Mouse (Mus musculus): ENCODE results near the gene Klf2. TPM values are rescaled to one million over a fixed set of nuclear protein-coding genes. Genes with fewer than 3 reads are reported as not detected.
A peak's percentile ranks its signal among the peaks of the same experiment; 100 is the strongest.

Gene Klf2
- polyA plus RNA-seq, 1 experiment from 2014 or later, result 6.9 TPM

GRCm38 (mm10) chr8:72321635-72322441, 3.0 kb downstream of the Klf2 start:
- Histone ChIP-seq H3K4me2 (ENCODE audit: low read length) (peak overlapping the region; percentile 11; the same call in 1 of the 2 replicates), H3K27ac (ENCODE audit: low read depth) (no peak overlapping the region), H3K9me3 (ENCODE audit: control insufficient read depth, low read length) (no peaks in the 10 kb centered on the region), H3K9ac (ENCODE audit: low read length) (no peak overlapping the region), H3K36me3 (ENCODE audit: control insufficient read depth, insufficient read depth, low read length) (no peaks in the 10 kb centered on the region), H3K27me3 (replicated peaks; ENCODE audit: control insufficient read depth, insufficient read depth, low read length) (peaks cover 37% of the 10 kb centered on the region), H3K4me3 (ENCODE audit: low read depth, low read length) (no peak overlapping the region), H3K4me1 (replicated peaks; ENCODE audit: control insufficient read depth, insufficient read depth, low read length) (no peaks in the 10 kb centered on the region; the same call in 1 of the 2 replicates)
- DNase-seq (ENCODE audit: low spot score) (no peak), ATAC-seq (replicated peaks; ENCODE audit: low FRiP score, low TSS enrichment, low read depth) (no peak)
- 89% methylated on average over 20 of the region's 20 CpGs for WGBS

DNA sequence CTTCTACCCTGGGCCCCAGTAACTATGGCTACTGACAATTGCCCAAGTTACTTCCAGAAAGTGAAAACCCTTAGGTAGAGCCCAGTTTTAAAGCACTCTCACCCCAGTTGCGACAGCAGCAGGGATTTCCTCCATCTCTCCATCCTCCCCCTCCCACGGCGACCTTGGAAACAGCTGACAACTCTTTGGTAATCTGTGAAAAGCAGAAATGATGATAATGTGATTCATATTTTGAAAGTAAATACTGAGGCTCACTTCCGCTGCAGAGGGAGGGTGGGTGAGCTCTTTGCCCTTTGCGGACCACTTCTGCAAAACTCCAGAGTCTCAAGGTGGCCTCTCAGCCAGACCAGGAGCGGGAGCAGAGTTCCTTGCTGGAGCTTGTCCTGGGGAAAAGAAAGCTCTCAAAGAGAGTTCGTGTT, 3.6 kb downstream of the Klf2 start:
- Histone ChIP-seq H3K4me2 (ENCODE audit: low read length) (no peak overlapping the region), H3K4me1 (replicated peaks; ENCODE audit: control insufficient read depth, insufficient read depth, low read length) (no peaks in the 10 kb centered on the region; the same call in 1 of the 2 replicates), H3K9me3 (ENCODE audit: control insufficient read depth, low read length) (no peaks in the 10 kb centered on the region), H3K4me3 (ENCODE audit: low read depth, low read length) (no peak overlapping the region), H3K27ac (ENCODE audit: low read depth) (no peak overlapping the region), H3K36me3 (ENCODE audit: control insufficient read depth, insufficient read depth, low read length) (no peaks in the 10 kb centered on the region), H3K27me3 (replicated peaks; ENCODE audit: control insufficient read depth, insufficient read depth, low read length) (peaks cover 37% of the 10 kb centered on the region), H3K9ac (ENCODE audit: low read length) (no peak overlapping the region)
- DNase-seq (ENCODE audit: low spot score) (no peak), ATAC-seq (replicated peaks; ENCODE audit: low FRiP score, low TSS enrichment, low read depth) (no peak)
- WGBS, result 63% methylated on average over 7 of the region's 7 CpGs

GRCm38 (mm10) chr8:72323131-72323725, 4.4 kb downstream of the Klf2 start:
- ATAC-seq (replicated peaks; ENCODE audit: low FRiP score, low TSS enrichment, low read depth), result no peak
- Histone ChIP-seq H3K4me3 (ENCODE audit: low read depth, low read length) (no peak overlapping the region), H3K4me2 (ENCODE audit: low read length) (no peak overlapping the region), H3K9me3 (ENCODE audit: control insufficient read depth, low read length) (no peaks in the 10 kb centered on the region), H3K4me1 (replicated peaks; ENCODE audit: control insufficient read depth, insufficient read depth, low read length) (no peaks in the 10 kb centered on the region; the same call in 1 of the 2 replicates), H3K27me3 (replicated peaks; ENCODE audit: control insufficient read depth, insufficient read depth, low read length) (peaks cover 34% of the 10 kb centered on the region), H3K36me3 (ENCODE audit: control insufficient read depth, insufficient read depth, low read length) (no peaks in the 10 kb centered on the region), H3K9ac (ENCODE audit: low read length) (no peak overlapping the region), H3K27ac (ENCODE audit: low read depth) (no peak overlapping the region)
- no peak for DNase-seq (ENCODE audit: low spot score)
- WGBS, result 69% methylated on average over 6 of the region's 6 CpGs

GRCm38 (mm10) chr8:72324036-72324706, 5.3 kb downstream of the Klf2 start:
- H3K4me3 ChIP-seq (ENCODE audit: low read depth, low read length), result no peak overlapping the region
- H3K9ac ChIP-seq (ENCODE audit: low read length), result no peak overlapping the region
- H3K36me3 ChIP-seq (ENCODE audit: control insufficient read depth, insufficient read depth, low read length), result no peaks in the 10 kb centered on the region
- 79% methylated on average over 10 of the region's 10 CpGs for WGBS
- H3K4me1 ChIP-seq (replicated peaks; ENCODE audit: control insufficient read depth, insufficient read depth, low read length), result no peaks in the 10 kb centered on the region; the same call in 1 of the 2 replicates
- no peak overlapping the region for H3K27ac ChIP-seq (ENCODE audit: low read depth)
- H3K4me2 ChIP-seq (ENCODE audit: low read length), result no peak overlapping the region
- peaks cover 32% of the 10 kb centered on the region for H3K27me3 ChIP-seq (replicated peaks; ENCODE audit: control insufficient read depth, insufficient read depth, low read length)
- DNase-seq (ENCODE audit: low spot score) (no peak), ATAC-seq (replicated peaks; ENCODE audit: low FRiP score, low TSS enrichment, low read depth) (no peak)
- no peaks in the 10 kb centered on the region for H3K9me3 ChIP-seq (ENCODE audit: control insufficient read depth, low read length)

DNA sequence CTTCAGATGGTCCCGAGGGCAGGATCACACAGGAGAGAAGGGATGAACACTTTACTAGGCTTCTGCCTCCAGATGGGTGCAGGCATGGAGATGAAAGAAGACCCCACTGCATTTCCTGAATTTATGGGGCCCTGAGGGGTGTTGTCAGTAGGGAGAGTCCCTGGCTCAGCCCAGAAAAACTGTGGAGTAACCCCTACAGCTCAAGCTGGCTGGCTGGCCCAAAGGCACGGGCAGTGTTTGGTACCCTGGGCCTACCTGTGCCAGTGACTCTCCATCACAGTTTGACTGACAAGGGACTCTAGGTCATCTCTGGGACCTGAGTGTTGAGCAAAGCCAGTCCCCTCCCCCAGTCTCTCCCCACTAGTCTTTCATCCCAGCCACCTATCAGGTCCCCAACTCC, 5.9 kb downstream of the Klf2 start:
- DNase-seq (ENCODE audit: low spot score) (no peak), ATAC-seq (replicated peaks; ENCODE audit: low FRiP score, low TSS enrichment, low read depth) (no peak)
- no peaks in the 10 kb centered on the region for H3K9me3 ChIP-seq (ENCODE audit: control insufficient read depth, low read length)

DNA sequence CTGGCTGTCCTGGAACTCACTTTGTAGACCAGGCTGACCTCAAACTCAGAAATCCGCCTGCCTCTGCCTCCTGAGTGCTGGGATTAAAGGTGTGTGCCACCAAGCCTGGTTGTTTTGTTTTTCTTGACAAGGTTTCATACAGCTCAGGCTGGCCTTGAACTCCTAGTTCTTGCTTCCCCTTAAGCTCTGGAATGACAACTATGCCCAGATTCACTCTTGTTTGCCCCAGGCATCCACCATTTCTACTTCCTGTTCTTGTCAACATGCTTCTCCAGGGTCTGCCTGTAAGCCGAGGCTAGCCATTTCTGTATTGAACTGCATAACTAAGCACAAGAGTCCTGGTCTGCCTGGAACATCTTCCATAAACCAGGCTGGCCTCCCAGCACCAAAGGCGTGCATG, 10.3 kb downstream of the Klf2 start:
- Histone ChIP-seq H3K9ac (ENCODE audit: low read length) (no peak overlapping the region), H3K27me3 (replicated peaks; ENCODE audit: control insufficient read depth, insufficient read depth, low read length) (no peaks in the 10 kb centered on the region), H3K4me1 (replicated peaks; ENCODE audit: control insufficient read depth, insufficient read depth, low read length) (no peaks in the 10 kb centered on the region), H3K27ac (ENCODE audit: low read depth) (no peak overlapping the region), H3K4me3 (ENCODE audit: low read depth, low read length) (no peak overlapping the region), H3K9me3 (ENCODE audit: control insufficient read depth, low read length) (no peaks in the 10 kb centered on the region), H3K36me3 (ENCODE audit: control insufficient read depth, insufficient read depth, low read length) (no peaks in the 10 kb centered on the region), H3K4me2 (ENCODE audit: low read length) (no peak overlapping the region)
- no peak for DNase-seq (ENCODE audit: low spot score)
- ATAC-seq (replicated peaks; ENCODE audit: low FRiP score, low TSS enrichment, low read depth), result no peak
- WGBS, result 95% methylated on average over 3 of the region's 3 CpGs

More for the DNA sequence above, 5.9 kb downstream of the Klf2 start:
- Histone ChIP-seq H3K4me3 (ENCODE audit: low read depth, low read length) (no peak overlapping the region), H3K4me1 (replicated peaks; ENCODE audit: control insufficient read depth, insufficient read depth, low read length) (no peaks in the 10 kb centered on the region), H3K36me3 (ENCODE audit: control insufficient read depth, insufficient read depth, low read length) (no peaks in the 10 kb centered on the region), H3K27me3 (replicated peaks; ENCODE audit: control insufficient read depth, insufficient read depth, low read length) (peaks cover 27% of the 10 kb centered on the region), H3K9ac (ENCODE audit: low read length) (no peak overlapping the region), H3K4me2 (ENCODE audit: low read length) (no peak overlapping the region), H3K27ac (ENCODE audit: low read depth) (no peak overlapping the region)
- 60% methylated on average over 2 of the region's 2 CpGs for WGBS

GRCm38 (mm10) chr8:72330806-72331516, 12.1 kb downstream of the Klf2 start:
- H3K27me3 ChIP-seq (replicated peaks; ENCODE audit: control insufficient read depth, insufficient read depth, low read length), result no peaks in the 10 kb centered on the region
- no peak for DNase-seq (ENCODE audit: low spot score)
- H3K36me3 ChIP-seq (ENCODE audit: control insufficient read depth, insufficient read depth, low read length), result peaks cover 2% of the 10 kb centered on the region; the same call in 1 of the 2 replicates
- H3K4me3 ChIP-seq (ENCODE audit: low read depth, low read length), result no peak overlapping the region
- WGBS, result 82% methylated on average over 6 of the region's 6 CpGs
- no peak overlapping the region for H3K9ac ChIP-seq (ENCODE audit: low read length)
- H3K9me3 ChIP-seq (ENCODE audit: control insufficient read depth, low read length), result no peaks in the 10 kb centered on the region
- H3K4me2 ChIP-seq (ENCODE audit: low read length), result no peak overlapping the region
- H3K4me1 ChIP-seq (replicated peaks; ENCODE audit: control insufficient read depth, insufficient read depth, low read length), result no peaks in the 10 kb centered on the region
- H3K27ac ChIP-seq (ENCODE audit: low read depth), result no peak overlapping the region
- ATAC-seq (replicated peaks; ENCODE audit: low FRiP score, low TSS enrichment, low read depth), result no peak

DNA sequence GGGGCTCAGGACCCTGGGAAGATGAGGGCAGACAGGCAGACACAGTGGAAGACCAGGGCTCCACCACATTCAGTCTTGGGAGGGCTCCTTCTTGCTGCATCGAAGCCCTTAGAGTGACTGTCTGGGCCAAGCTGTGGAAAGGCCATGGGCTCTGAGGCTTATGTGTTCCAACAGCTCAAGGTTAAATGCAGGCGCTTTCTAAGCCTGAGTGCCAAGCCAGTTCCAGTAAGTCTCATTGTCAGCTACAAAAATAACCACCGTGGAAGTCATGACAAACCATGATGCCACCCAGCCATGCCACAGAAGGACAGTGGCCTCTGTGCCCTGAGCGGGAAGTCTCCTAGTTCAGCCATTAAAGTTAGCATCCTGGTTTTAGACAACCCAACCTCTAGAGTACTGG, 12.8 kb downstream of the Klf2 start:
- H3K27me3 ChIP-seq (replicated peaks; ENCODE audit: control insufficient read depth, insufficient read depth, low read length), result no peaks in the 10 kb centered on the region
- H3K9me3 ChIP-seq (ENCODE audit: control insufficient read depth, low read length), result no peaks in the 10 kb centered on the region
- no peaks in the 10 kb centered on the region for H3K4me1 ChIP-seq (replicated peaks; ENCODE audit: control insufficient read depth, insufficient read depth, low read length)
- no peak overlapping the region for H3K9ac ChIP-seq (ENCODE audit: low read length)
- H3K4me2 ChIP-seq (ENCODE audit: low read length), result no peak overlapping the region
- H3K36me3 ChIP-seq (ENCODE audit: control insufficient read depth, insufficient read depth, low read length), result peaks cover 7% of the 10 kb centered on the region; the same call in 1 of the 2 replicates
- DNase-seq (ENCODE audit: low spot score), result no peak
- no peak for ATAC-seq (replicated peaks; ENCODE audit: low FRiP score, low TSS enrichment, low read depth)
- H3K4me3 ChIP-seq (ENCODE audit: low read depth, low read length), result no peak overlapping the region
- WGBS, result 92% methylated on average over 4 of the region's 4 CpGs
- H3K27ac ChIP-seq (ENCODE audit: low read depth), result no peak overlapping the region
